Mouse (Mus musculus): ENCODE data around the gene Gpx2. TPM values are rescaled to one million over a fixed set of nuclear protein-coding genes. Genes with fewer than 3 reads are reported as not detected.

Gpx2 gene
- polyA plus RNA-seq, 2 experiments, result 0.13 TPM; not detected in 1

DNA sequence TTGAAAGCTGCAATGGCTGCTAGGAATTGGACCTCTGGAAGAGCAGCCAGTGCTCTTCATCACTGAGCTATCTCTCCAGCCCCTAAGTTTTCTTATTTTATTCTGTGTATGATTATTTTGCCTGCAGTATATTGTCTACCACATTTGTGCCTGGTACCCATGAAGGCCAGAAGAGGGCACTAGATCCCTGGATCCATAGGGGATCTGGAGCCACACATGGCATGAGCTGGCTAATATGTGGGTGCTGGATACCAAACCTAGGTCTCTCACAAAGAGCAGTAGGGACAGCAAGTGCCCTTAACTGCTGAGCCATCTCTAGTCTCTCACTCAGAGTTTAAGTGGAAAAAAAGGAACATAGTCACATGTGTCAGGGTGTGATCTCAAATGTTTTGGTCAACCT lies 17.5 kb downstream of the Gpx2 start:
- H3K27me3 ChIP-seq (ENCODE audit: control insufficient read depth, insufficient read depth, low read length), result no peaks in the 10 kb centered on the region
- no peaks in the 10 kb centered on the region for H3K9me3 ChIP-seq (ENCODE audit: control insufficient read depth, low read length)
- no peak overlapping the region for H3K27ac ChIP-seq (replicated peaks; ENCODE audit: low read depth, low read length)
- ATAC-seq (ENCODE audit: low FRiP score, low read depth) (no peak), DNase-seq (ENCODE audit: low spot score) (no peak)
- H3K36me3 ChIP-seq (ENCODE audit: control insufficient read depth, insufficient read depth, low read length), result peaks cover 5% of the 10 kb centered on the region
- no peak for TF ChIP-seq POLR2A (IDR thresholded peaks at IDR 0.05; ENCODE audit: borderline replicate concordance, extremely low read depth, insufficient read depth, insufficient read length)
- H3K9ac ChIP-seq (ENCODE audit: low read depth, low read length, severe bottlenecking), result no peak overlapping the region
- no peaks in the 10 kb centered on the region for H3K4me1 ChIP-seq (ENCODE audit: control insufficient read depth, insufficient read depth, low read length)
- no peak overlapping the region for H3K4me3 ChIP-seq (replicated peaks; ENCODE audit: low read length)
- no peak overlapping the region for H3K4me2 ChIP-seq (replicated peaks; ENCODE audit: low read depth, low read length, severe bottlenecking)

DNA sequence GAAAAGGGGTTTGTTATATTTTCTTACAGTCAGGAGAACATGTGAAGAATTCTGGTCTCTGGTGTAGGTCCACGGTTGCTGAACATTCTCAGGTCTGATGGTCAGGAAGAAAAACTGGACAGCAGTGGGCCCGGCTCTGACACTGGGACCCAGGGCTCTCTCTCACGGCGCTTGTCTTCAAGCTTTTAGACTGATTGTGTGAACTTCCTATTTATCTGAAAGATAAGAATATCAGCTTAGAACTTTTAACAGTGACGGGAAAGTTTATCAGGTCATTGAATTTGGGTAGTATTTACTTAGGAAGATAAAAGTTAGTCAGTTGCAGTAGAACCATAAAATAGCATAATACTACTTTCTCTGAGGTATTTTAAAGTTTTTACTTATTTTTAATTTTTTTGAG lies 18.5 kb downstream of the Gpx2 start:
- 94% methylated on average over 5 of the region's 5 CpGs for WGBS
- Histone ChIP-seq H3K36me3 (ENCODE audit: control insufficient read depth, insufficient read depth, low read length) (peaks cover 5% of the 10 kb centered on the region), H3K4me3 (replicated peaks; ENCODE audit: low read length) (no peak overlapping the region), H3K9me3 (ENCODE audit: control insufficient read depth, low read length) (no peaks in the 10 kb centered on the region), H3K27ac (replicated peaks; ENCODE audit: low read depth, low read length) (no peak overlapping the region), H3K9ac (ENCODE audit: low read depth, low read length, severe bottlenecking) (no peak overlapping the region), H3K4me1 (ENCODE audit: control insufficient read depth, insufficient read depth, low read length) (no peaks in the 10 kb centered on the region), H3K4me2 (replicated peaks; ENCODE audit: low read depth, low read length, severe bottlenecking) (no peak overlapping the region), H3K27me3 (ENCODE audit: control insufficient read depth, insufficient read depth, low read length) (no peaks in the 10 kb centered on the region)
- ATAC-seq (ENCODE audit: low FRiP score, low read depth) (no peak), DNase-seq (ENCODE audit: low spot score) (no peak)
- TF ChIP-seq POLR2A (IDR thresholded peaks at IDR 0.05; ENCODE audit: borderline replicate concordance, extremely low read depth, insufficient read depth, insufficient read length), result no peak

DNA sequence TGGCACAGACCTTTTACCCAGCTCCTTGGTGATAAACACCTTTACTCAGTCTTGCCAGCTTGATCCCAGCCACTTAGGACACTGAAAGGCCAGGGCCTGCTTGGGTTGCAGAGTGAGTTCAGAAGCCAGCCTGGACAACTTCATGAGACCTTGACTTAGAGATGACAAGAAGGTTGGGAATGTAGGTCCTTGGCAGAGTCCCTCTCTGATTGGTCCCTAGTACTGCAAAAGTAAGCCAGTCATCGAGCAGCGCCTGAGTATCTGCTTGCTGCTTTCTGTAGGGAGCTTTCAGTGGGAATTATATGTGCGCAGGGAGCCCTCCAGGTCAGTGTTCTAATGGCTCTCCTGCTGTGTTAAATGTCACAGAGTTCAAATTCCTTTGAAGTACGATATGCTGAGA lies 20.2 kb downstream of the Gpx2 start:
- 40% methylated on average over 4 of the region's 4 CpGs for WGBS
- Histone ChIP-seq H3K4me3 (replicated peaks; ENCODE audit: low read length) (no peak overlapping the region), H3K4me1 (ENCODE audit: control insufficient read depth, insufficient read depth, low read length) (no peaks in the 10 kb centered on the region), H3K36me3 (ENCODE audit: control insufficient read depth, insufficient read depth, low read length) (peaks cover 5% of the 10 kb centered on the region), H3K9me3 (ENCODE audit: control insufficient read depth, low read length) (no peaks in the 10 kb centered on the region), H3K4me2 (replicated peaks; ENCODE audit: low read depth, low read length, severe bottlenecking) (no peak overlapping the region), H3K9ac (ENCODE audit: low read depth, low read length, severe bottlenecking) (no peak overlapping the region), H3K27me3 (ENCODE audit: control insufficient read depth, insufficient read depth, low read length) (no peaks in the 10 kb centered on the region), H3K27ac (replicated peaks; ENCODE audit: low read depth, low read length) (no peak overlapping the region)
- no peak for DNase-seq (ENCODE audit: low spot score)
- ATAC-seq (ENCODE audit: low FRiP score, low read depth), result no peak
- TF ChIP-seq POLR2A (IDR thresholded peaks at IDR 0.05; ENCODE audit: borderline replicate concordance, extremely low read depth, insufficient read depth, insufficient read length), result no peak

DNA sequence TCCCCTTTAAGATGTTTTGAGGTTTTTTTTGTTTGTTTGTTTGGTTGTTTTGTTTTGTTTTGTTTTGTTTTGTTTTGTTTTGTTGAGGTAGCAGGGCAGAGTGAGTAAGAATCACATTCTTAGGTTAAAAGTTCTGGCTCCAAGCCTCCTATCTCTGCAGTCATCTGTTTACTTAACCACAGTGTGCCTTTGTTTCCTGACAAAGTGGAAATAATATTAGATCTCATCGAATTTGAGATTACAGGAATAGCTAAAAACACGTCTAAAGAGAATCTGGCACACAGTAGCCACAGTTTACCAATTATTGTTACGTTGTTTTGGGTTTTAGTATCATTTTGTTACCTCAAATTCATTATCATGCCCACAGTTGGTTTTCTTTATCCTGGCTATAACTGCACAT lies 20.7 kb downstream of the Gpx2 start:
- ATAC-seq (ENCODE audit: low FRiP score, low read depth) (no peak), DNase-seq (ENCODE audit: low spot score) (no peak)
- Histone ChIP-seq H3K9ac (ENCODE audit: low read depth, low read length, severe bottlenecking) (no peak overlapping the region), H3K9me3 (ENCODE audit: control insufficient read depth, low read length) (no peaks in the 10 kb centered on the region), H3K4me1 (ENCODE audit: control insufficient read depth, insufficient read depth, low read length) (no peaks in the 10 kb centered on the region), H3K36me3 (ENCODE audit: control insufficient read depth, insufficient read depth, low read length) (peaks cover 5% of the 10 kb centered on the region), H3K27me3 (ENCODE audit: control insufficient read depth, insufficient read depth, low read length) (no peaks in the 10 kb centered on the region), H3K4me3 (replicated peaks; ENCODE audit: low read length) (no peak overlapping the region), H3K4me2 (replicated peaks; ENCODE audit: low read depth, low read length, severe bottlenecking) (no peak overlapping the region), H3K27ac (replicated peaks; ENCODE audit: low read depth, low read length) (no peak overlapping the region)
- WGBS, result 80% methylated on average over 3 of the region's 3 CpGs
- TF ChIP-seq POLR2A (IDR thresholded peaks at IDR 0.05; ENCODE audit: borderline replicate concordance, extremely low read depth, insufficient read depth, insufficient read length), result no peak

DNA sequence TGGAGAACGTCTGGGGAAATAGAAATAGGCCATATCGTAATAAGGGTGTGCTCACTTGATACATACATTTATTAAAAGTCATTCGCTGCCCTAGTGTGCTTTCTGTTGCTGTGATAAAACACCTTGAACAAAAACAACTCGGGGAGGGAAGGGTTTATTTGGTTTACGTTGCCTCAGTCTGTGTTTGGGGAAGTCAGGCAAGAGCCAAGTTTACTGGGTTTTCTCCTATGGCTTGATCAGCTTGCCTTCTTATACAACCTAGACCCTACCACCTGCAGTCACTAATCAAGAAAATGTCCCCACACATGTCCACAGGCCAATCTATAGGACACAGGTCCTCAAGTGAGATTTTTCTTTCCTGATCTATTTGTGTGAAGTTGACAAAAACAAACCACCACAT lies 23.8 kb downstream of the Gpx2 start:
- no peaks in the 10 kb centered on the region; the same call in 1 of the 2 replicates for H3K36me3 ChIP-seq (ENCODE audit: control insufficient read depth, insufficient read depth, low read length)
- WGBS, result 86% methylated on average over 5 of the region's 5 CpGs
- H3K27ac ChIP-seq (replicated peaks; ENCODE audit: low read depth, low read length), result no peak overlapping the region
- no peak overlapping the region for H3K9ac ChIP-seq (ENCODE audit: low read depth, low read length, severe bottlenecking)
- ATAC-seq (ENCODE audit: low FRiP score, low read depth) (no peak), DNase-seq (ENCODE audit: low spot score) (no peak)
- no peaks in the 10 kb centered on the region for H3K9me3 ChIP-seq (ENCODE audit: control insufficient read depth, low read length)
- no peaks in the 10 kb centered on the region for H3K4me1 ChIP-seq (ENCODE audit: control insufficient read depth, insufficient read depth, low read length)
- no peak overlapping the region for H3K4me2 ChIP-seq (replicated peaks; ENCODE audit: low read depth, low read length, severe bottlenecking)
- H3K27me3 ChIP-seq (ENCODE audit: control insufficient read depth, insufficient read depth, low read length), result no peaks in the 10 kb centered on the region
- no peak for TF ChIP-seq POLR2A (IDR thresholded peaks at IDR 0.05; ENCODE audit: borderline replicate concordance, extremely low read depth, insufficient read depth, insufficient read length)
- no peak overlapping the region for H3K4me3 ChIP-seq (replicated peaks; ENCODE audit: low read length)

Data from limb, embryonic 14.5 days (tissue).